Mouse (Mus musculus) C2C12 (cell line): Measurements from ENCODE around the gene Adm2. TPM values are rescaled to one million over a fixed set of nuclear protein-coding genes. Genes with fewer than 3 reads are reported as not detected.

Source experiments
- H3K27me3 ChIP-seq: one replicate; pipeline ENCODE4 v1.6.1; 2011; ENCODE audit not compliant: control insufficient read depth, insufficient read depth, insufficient read length
- H3K36me3 ChIP-seq: one replicate; pipeline ENCODE4 v1.6.1; 2011; ENCODE audit not compliant: control insufficient read depth, insufficient read depth
- H3K4me3 ChIP-seq: one replicate; pipeline ENCODE4 v1.5.1; 2011; ENCODE audit warnings: mild to moderate bottlenecking, control low read depth; ENCODE audit not compliant: poor library complexity, insufficient read depth, severe bottlenecking
- H3K79me2 ChIP-seq: one replicate; pipeline ENCODE4 v1.6.1; 2011; ENCODE audit not compliant: control insufficient read depth, insufficient read depth
- H3K79me3 ChIP-seq: one replicate; pipeline ENCODE4 v1.6.1; 2011; ENCODE audit warnings: low read depth, control low read depth
- H3ac ChIP-seq: one replicate; pipeline ENCODE3; 2011; ENCODE audit warnings: low read depth; ENCODE audit not compliant: control insufficient read depth, insufficient read length
- CEBPB ChIP-seq: IDR thresholded peaks from one replicate; pipeline ENCODE4 v1.6.1; 2011; ENCODE audit warnings: low read depth, mild to moderate bottlenecking, control low read depth, moderate library complexity
- CTCF ChIP-seq: IDR thresholded peaks from one replicate; pipeline ENCODE4 v1.5.1; 2011; ENCODE audit not compliant: control insufficient read depth, insufficient read depth, insufficient read length
- FOSL1 ChIP-seq: IDR thresholded peaks from one replicate; pipeline ENCODE4 v1.8.0; 2011; ENCODE audit warnings: mild to moderate bottlenecking, low read length; ENCODE audit not compliant: poor library complexity, insufficient read depth, severe bottlenecking
- MAX ChIP-seq: IDR thresholded peaks from one replicate; pipeline ENCODE4 v1.6.1; 2011; ENCODE audit warnings: mild to moderate bottlenecking, control low read depth
- MYOD1 ChIP-seq: IDR thresholded peaks from one replicate; pipeline ENCODE4 v1.6.1; 2011; ENCODE audit warnings: low read depth; ENCODE audit not compliant: control insufficient read depth, insufficient read length
- MYOG ChIP-seq: IDR thresholded peaks from one replicate; pipeline ENCODE4 v1.6.1; 2011; ENCODE audit not compliant: control insufficient read depth, insufficient read length; ENCODE audit errors: extremely low read depth
- USF1 ChIP-seq: IDR thresholded peaks from one replicate; pipeline ENCODE4 v1.6.1; 2011; ENCODE audit warnings: low read depth, mild to moderate bottlenecking, control low read depth, moderate library complexity
- long read RNA-seq, 2 experiments: library from polyadenylated mRNA; unstranded; transcript quantifications; one replicate each; pipeline ENCODE4 v2.0.0; 2019 to 2020
- polyA plus RNA-seq: library from polyadenylated mRNA; unstranded; fragments of >200 nt; fragmentation: generic; extraction: Trizol; gene quantifications from one replicate; pipeline ENCODE4 v1.2.1, GENCODE M21; 2012; ENCODE audit warnings: missing spikeins

Adm2 gene
- polyA plus RNA-seq: 7.0 TPM
- long read RNA-seq, experiment 1, partial matches to known transcripts: 1 of 1 reads
- long read RNA-seq, experiment 1, other reads (novel, unspliced or antisense): 0 of 1 reads
- long read RNA-seq, experiment 2: 0 reads

DNA sequence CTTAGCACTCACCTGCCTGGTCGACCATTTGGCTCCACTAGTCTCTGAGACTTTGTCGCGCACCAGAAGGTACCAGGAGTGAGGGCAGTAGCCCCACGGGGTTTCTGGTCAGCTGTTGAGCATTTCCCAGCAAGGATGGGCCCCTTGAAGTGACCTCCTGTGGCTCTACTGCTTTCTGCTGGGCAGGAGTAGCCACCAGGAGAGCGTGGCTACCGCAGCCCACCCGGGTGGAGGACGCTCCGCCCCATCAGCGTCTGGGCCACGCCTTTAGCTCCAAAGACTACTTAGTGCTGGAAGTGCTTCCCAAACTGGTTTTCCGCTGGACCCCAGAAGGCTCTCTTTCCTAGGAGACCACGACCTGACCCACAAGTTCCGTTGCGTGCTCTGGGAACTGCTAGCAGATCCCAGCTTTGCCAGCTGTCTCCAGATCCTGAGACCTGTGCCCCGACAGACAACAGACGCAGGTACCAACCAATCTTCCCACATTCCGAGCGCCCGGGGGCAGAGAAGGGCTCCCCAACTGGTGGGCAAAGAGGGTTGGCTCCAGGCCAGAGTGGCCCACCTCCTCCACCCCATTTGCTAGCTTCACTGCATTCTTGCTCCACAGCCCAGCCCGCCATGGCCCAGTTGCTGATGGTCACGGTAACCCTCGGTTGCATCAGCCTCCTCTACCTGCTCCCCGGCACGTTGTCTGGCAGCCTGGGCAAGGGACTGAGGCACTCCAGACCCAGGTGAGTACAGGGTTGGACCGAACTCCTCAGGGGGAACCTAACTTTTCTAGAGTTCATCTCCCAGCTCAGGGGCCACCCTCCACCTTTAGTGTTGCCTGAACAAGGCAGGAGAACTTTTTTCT, at the start of gene Adm2:
TSS of gene Adm2 (plus strand) at position 51 of the 853 bp plus-strand sequence.
- no peak within 1 kb of the TSS for H3ac ChIP-seq
- H3K79me3 ChIP-seq: no peaks in the 10 kb centered on the region
- H3K27me3 ChIP-seq: peaks cover 9% of the 10 kb centered on the region
- no peak for TF ChIP-seq MYOD1
- no peak for TF ChIP-seq CTCF
- no peak for TF ChIP-seq MAX
- TF ChIP-seq CEBPB: no peak
- no peak for TF ChIP-seq USF1
- TF ChIP-seq FOSL1: no peak
- no peak for TF ChIP-seq MYOG
- H3K4me3 ChIP-seq: no peak within 1 kb of the TSS
- H3K36me3 ChIP-seq: no peaks in the 10 kb centered on the region
- no peaks in the 10 kb centered on the region for H3K79me2 ChIP-seq

DNA sequence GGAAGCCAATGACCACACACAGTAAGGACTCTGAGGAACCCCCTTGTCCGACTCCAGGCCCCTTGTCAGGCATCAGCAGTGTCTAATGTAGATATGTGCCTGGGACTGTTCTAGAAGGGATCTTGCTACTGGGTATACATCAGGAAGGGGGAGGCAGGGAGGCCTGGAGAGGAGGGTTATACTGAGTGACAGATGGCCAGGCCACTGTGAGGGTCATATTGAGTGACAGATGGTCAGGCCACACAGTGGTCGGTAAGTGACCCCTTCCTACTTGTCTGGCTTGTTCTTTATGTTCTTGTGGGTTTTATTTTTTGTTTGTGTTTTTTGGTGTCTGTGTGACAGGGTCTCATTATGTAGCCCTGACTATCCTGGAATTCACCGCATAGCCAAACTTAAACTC, 47.0 kb upstream of the Adm2 start:
- Histone ChIP-seq H3K36me3 (no peaks in the 10 kb centered on the region), H3ac (no peak overlapping the region), H3K79me2 (no peaks in the 10 kb centered on the region), H3K4me3 (no peak overlapping the region), H3K79me3 (no peaks in the 10 kb centered on the region), H3K27me3 (no peaks in the 10 kb centered on the region)
- no peak for TF ChIP-seq MYOG
- no peak for TF ChIP-seq CEBPB
- no peak for TF ChIP-seq USF1
- TF ChIP-seq MAX: no peak
- no peak for TF ChIP-seq FOSL1
- TF ChIP-seq MYOD1: no peak
- no peak for TF ChIP-seq CTCF

DNA sequence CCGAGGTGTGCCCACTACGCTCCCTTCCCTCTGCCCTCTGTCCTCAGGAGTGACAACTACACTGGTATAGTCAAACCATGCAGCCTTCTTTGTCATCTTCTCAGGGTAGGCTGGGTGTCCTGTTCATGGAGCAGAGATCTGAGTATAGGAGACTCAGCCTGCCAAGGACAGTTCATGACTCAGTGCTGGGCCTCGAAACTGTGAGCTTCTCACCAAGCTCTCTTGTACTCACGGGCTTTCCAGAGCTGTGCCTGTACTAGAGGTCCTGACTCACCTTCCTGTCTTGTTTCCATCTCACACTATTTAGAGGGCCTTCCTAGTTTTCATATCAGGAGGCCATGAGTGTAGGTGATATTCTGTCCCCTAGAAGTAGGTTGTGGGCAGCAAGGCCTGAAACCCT, 45.2 kb upstream of the Adm2 start:
- Histone ChIP-seq H3K79me3 (no peaks in the 10 kb centered on the region), H3ac (no peak overlapping the region), H3K36me3 (peaks cover 10% of the 10 kb centered on the region), H3K4me3 (no peak overlapping the region), H3K27me3 (no peaks in the 10 kb centered on the region), H3K79me2 (no peaks in the 10 kb centered on the region)
- TF ChIP-seq FOSL1: no peak
- no peak for TF ChIP-seq CTCF
- no peak for TF ChIP-seq CEBPB
- TF ChIP-seq MYOG: no peak

DNA sequence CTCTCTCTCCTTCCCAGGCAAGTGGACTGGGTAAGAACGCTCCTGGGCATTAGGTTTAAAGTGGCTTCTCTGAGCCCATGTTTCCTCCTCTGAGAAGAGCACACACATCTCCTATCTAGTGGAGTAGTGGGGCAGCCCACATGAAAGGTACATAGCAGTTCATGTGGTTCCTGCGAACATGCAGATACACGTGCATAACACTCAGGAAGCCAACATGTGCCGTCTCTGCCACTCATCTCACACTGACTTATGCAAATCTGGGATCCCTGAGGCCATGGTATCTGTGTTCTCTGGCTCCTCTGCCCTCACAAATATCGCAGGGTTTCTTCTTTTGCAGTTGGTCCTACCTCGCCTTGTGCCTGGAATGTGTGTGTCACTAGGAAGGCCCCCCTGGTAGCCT, 40.0 kb upstream of the Adm2 start:
- no peaks in the 10 kb centered on the region for H3K27me3 ChIP-seq
- H3K79me2 ChIP-seq: no peaks in the 10 kb centered on the region
- no peak for TF ChIP-seq CEBPB
- TF ChIP-seq CTCF: no peak
- TF ChIP-seq MYOD1: no peak
- TF ChIP-seq MAX: no peak
- no peak for TF ChIP-seq MYOG
- no peak for TF ChIP-seq USF1
- TF ChIP-seq FOSL1: no peak
- H3ac ChIP-seq: no peak overlapping the region
- no peak overlapping the region for H3K4me3 ChIP-seq
- H3K36me3 ChIP-seq: peaks cover 47% of the 10 kb centered on the region
- H3K79me3 ChIP-seq: no peaks in the 10 kb centered on the region

DNA sequence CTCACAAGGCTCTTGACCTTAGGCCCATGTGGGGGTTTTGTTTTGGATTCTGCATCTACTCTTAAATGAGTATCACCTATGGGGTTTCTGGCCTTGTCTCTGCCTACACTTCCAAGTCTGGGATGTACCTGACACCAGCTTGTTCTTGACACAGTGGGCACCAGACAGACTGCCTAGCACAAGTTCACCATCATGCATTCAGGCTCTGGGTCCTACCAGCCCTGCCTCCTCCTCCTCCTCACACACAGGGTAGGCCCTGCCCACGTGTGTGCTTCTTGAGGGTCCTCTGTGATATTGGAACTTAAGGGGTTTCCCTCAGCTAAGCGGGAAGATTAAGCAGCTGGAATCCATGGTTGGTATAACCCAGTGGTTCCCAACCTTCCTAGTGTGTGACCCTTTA, 38.4 kb upstream of the Adm2 start:
- Histone ChIP-seq H3K27me3 (no peaks in the 10 kb centered on the region), H3K36me3 (peaks cover 62% of the 10 kb centered on the region), H3ac (no peak overlapping the region), H3K79me3 (no peaks in the 10 kb centered on the region), H3K4me3 (no peak overlapping the region), H3K79me2 (no peaks in the 10 kb centered on the region)
- TF ChIP-seq MYOD1: no peak
- no peak for TF ChIP-seq FOSL1
- no peak for TF ChIP-seq MYOG
- no peak for TF ChIP-seq CEBPB
- TF ChIP-seq USF1: no peak
- TF ChIP-seq CTCF: no peak
- no peak for TF ChIP-seq MAX
